Mouse (Mus musculus) cerebellum, adult 18-20 months (tissue): ENCODE data around the gene Trem3.
A peak's percentile ranks its signal among the peaks of the same experiment; 100 is the strongest.

Experiments used
- DNase-seq, 2 experiments: peaks; one replicate each; pipeline ENCODE4 v3.0.0; 2021

The Trem3 gene

GRCm38 (mm10) chr17:48272598-48272997 is 25.0 kb downstream of the Trem3 start:
- DNase-seq: no peak

- DNase-seq: no peak
Observed at GRCm38 (mm10) chr17:48274098-48274497, 26.5 kb downstream of the Trem3 start.

- peak; percentile 66 to 74 for DNase-seq
Observed at GRCm38 (mm10) chr17:48274885-48275284, 27.3 kb downstream of the Trem3 start.

GRCm38 (mm10) chr17:48275736-48276135 is 28.2 kb downstream of the Trem3 start:
- DNase-seq: no peak

- no peak for DNase-seq
Observed at GRCm38 (mm10) chr17:48278381-48278780, 30.8 kb downstream of the Trem3 start.

GRCm38 (mm10) chr17:48279002-48279401 is 31.4 kb downstream of the Trem3 start:
- no peak for DNase-seq

- no peak for DNase-seq
Observed at GRCm38 (mm10) chr17:48280943-48281738, 33.6 kb downstream of the Trem3 start.

GRCm38 (mm10) chr17:48281739-48282085 is 34.1 kb downstream of the Trem3 start:
- DNase-seq: no peak

GRCm38 (mm10) chr17:48286765-48287164 is 39.2 kb downstream of the Trem3 start:
- no peak for DNase-seq

GRCm38 (mm10) chr17:48287276-48287675 is 39.7 kb downstream of the Trem3 start:
- DNase-seq: no peak

GRCm38 (mm10) chr17:48293500-48294194 is 46.1 kb downstream of the Trem3 start:
- no peak for DNase-seq

- no peak for DNase-seq
Observed at GRCm38 (mm10) chr17:48299203-48299602, 51.6 kb downstream of the Trem3 start, which contains the start of gene Treml2. Treml2 (plus strand) TSS chr17:48299498.

- DNase-seq: no peak
Observed at GRCm38 (mm10) chr17:48299756-48300155, 52.2 kb downstream of the Trem3 start.

GRCm38 (mm10) chr17:48300199-48300598 is 52.6 kb downstream of the Trem3 start:
- DNase-seq: no peak

- no peak for DNase-seq
Observed at GRCm38 (mm10) chr17:48300861-48301260, 53.3 kb downstream of the Trem3 start.

- no peak for DNase-seq
Observed at GRCm38 (mm10) chr17:48301792-48302191, 54.2 kb downstream of the Trem3 start.
